In genomic region chr14:103823501-103823900, GRCm38 (mm10) we compare ENCODE assay signal across 18 mouse cellular contexts. TPM values are rescaled to one million over a fixed set of nuclear protein-coding genes. Genes with fewer than 3 reads are reported as not detected.
"Had no signal": no experiment of that assay in that cellular context is flagged by ENCODE, and none has a peak within 500 bp of the region (broad histone marks: within the 10 kb centered on the region; RNA-seq: fewer than 3 reads in every experiment).

No protein-coding gene starts in this region.

- H3K9ac ChIP-seq: liver, embryonic 13.5 days; midbrain, embryonic 13.5 days; neural tube, embryonic 12.5 days; stomach, embryonic 15.5 days had no signal

- H3K36me3 ChIP-seq: liver, embryonic 13.5 days; stomach, embryonic 15.5 days had no signal

- DNase-seq: kidney, adult 11 months; kidney, adult 8-10 months; kidney, postnatal 25 days; layer of hippocampus, adult 9-11 months; liver, embryonic 13.5 days; lung, adult 2 months; lung, postnatal 14 days; lung, postnatal 4 days; retina, postnatal 1 day; right cerebral cortex, postnatal 25 days; spleen, adult 18-20 months; thymus, postnatal 25 days had no signal

- H3K4me1 ChIP-seq: liver, embryonic 13.5 days; midbrain, embryonic 13.5 days; stomach, embryonic 15.5 days had no signal

- H3K27me3 ChIP-seq: liver, embryonic 13.5 days; midbrain, embryonic 13.5 days; neural tube, embryonic 12.5 days; stomach, embryonic 15.5 days had no signal

- H3K4me2 ChIP-seq: liver, embryonic 13.5 days; midbrain, embryonic 13.5 days; neural tube, embryonic 12.5 days; stomach, embryonic 15.5 days had no signal

- H3K4me3 ChIP-seq: layer of hippocampus, adult 2 months; liver, embryonic 13.5 days; midbrain, embryonic 13.5 days; myocyte; neural tube, embryonic 12.5 days; stomach, embryonic 15.5 days had no signal

- H3K27ac ChIP-seq: layer of hippocampus, adult 2 months; liver, embryonic 13.5 days; midbrain, embryonic 13.5 days; neural tube, embryonic 12.5 days; stomach, embryonic 15.5 days had no signal

- ATAC-seq: midbrain, embryonic 13.5 days; midbrain, embryonic 16.5 days had no signal

- H3K9me3 ChIP-seq: liver, embryonic 13.5 days; midbrain, embryonic 13.5 days; neural tube, embryonic 12.5 days; stomach, embryonic 15.5 days had no signal

RNA-seq across cellular contexts. Expression of gene Ednrb, which starts 20.7 kb away (rescaled TPM):
- polyA plus RNA-seq: myocyte had no signal
